Mouse (Mus musculus): ENCODE results near the gene Naaa. TPM values are rescaled to one million over a fixed set of nuclear protein-coding genes. Genes with fewer than 3 reads are reported as not detected.

Naaa gene
- total RNA-seq, 2 experiments from 2014 or later: 6.1 to 7.0 TPM

DNA sequence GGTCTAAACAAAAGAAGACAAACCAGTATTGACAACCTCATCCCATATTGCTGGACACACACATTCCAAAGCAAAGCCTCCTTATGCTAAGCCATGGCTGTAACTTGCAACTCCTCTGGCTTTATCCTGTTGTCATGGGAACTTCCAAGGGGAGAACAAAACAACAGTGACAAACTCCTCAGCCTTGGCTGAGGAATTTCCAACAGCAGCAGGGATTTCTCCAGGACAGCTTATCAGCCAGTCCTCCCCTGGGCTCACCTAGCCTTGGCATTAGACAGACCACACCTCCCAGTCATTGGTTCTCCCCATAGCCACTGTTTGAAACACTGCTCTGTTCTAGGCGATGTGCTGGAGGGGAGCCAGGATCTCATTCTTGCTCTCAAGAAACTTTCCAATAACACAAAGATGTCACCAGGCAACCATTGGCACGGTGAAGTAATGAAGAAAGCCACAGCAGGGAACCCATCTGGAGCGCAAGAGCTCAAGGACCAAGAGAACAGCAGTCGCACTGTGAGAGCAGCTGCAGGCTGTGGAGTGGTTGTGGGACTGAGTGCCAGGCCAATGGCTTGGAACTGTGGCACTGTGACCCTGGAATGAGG, 14.1 kb downstream of the Naaa start:
- DNase-seq (ENCODE audit: low spot score): peak; percentile 30

DNA sequence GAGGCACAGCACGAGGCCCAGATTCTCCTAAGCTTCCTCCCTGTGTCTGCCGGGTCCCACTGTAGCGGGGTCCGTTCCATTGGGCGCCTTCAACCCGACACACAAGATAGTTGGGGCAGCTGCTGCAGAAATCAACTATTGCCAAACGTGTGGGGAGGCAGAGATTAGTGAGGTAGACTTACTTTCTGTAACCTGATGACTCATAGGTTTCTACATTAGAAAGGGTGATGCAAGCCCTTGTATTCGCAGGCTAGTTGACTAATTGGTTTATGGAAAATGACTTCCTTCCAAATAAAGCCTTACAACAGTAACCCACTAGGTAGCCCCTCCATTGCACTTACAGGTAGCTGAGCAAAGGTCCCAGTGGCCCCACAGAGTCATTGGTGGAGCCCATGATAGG, 15.3 kb downstream of the Naaa start:
- DNase-seq (ENCODE audit: low spot score): no peak

DNA sequence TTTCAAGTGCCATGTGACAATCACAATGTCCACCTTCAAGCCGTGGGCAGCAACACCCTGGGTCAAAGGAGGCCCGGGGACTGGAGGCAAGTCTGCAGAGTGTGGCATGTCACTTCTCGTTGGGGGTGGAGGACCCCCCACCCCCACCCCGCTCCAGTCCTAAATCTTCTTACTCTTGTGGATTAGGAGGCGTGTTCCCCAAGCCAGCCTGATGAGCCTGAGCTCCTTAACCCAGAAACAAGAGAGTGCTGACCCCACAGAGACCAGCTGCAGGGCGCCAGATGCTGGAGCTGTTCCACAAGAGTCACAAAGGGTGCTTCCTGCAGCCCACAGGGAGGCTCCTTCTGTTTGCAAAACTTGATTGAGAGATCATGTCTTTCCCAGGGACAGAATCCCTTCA, 21.8 kb downstream of the Naaa start, which contains the start of gene Ppef2:
Ppef2 (minus strand) TSS at position 61 of the 400 bp plus-strand sequence.
- no peak for DNase-seq (ENCODE audit: low spot score)

DNA sequence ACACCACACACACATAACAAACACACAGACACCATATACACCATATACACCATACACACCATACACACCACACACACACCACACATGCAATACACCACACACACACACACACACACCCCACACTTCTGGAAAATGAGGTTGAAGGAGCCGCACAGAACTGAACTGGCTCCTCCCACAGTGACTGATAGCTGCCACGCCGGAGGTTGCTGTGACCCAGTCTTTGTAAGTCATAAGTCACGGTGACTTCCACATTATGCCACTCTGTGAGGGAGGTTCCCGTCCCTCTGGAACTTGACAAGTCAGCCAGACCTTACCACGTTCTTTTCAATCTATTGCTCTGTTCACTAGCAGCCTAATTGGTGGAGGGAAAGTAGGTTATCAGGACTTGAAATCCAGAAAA, 23.5 kb downstream of the Naaa start:
- no peak for DNase-seq (ENCODE audit: low spot score)

DNA sequence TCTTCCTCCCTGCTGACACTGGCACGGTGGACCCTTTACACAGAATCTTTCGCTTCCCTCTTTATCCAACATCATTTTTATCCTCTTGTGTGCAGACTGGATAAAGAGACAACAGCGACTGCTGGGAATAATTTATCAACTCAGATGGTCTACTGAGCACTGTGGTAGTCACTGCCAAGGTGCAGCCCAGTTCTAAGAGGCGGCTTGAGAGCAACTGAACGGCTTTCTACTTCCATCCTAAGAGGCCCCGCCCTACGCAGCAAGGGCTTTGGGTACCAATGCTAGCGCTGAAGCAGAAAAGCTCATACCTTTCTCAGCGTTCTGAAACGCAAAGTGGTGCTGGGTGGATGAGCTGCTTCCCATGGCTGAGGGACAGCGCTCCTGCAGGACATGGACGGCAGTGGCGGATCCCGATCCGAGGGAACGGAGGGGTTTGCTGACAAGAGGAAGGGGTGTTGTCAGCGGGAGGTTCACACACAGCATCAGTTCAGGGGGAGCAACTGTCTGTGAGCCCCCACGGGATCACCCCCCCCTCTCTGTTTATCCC, 25.1 kb downstream of the Naaa start:
- DNase-seq (ENCODE audit: low spot score): no peak

DNA sequence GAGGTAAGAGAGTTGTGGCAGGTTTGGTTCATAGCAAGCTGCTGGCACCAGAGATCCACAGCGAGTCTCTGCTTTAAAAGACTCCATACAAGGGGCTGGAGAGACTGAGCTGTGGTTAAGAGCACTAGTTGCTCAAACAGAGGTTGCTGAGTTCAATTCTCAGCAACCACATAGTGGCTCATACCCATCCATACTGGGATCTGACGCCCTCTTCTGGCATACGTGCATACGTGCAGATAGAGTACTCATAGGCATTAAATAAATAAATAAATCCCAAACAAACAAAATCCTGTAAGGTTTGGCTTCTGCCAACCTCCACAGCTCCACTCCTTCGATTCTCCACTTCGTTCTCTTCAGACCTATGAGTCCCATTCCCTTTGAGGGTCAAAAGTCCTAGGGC, 25.9 kb downstream of the Naaa start:
- DNase-seq (ENCODE audit: low spot score): no peak

DNA sequence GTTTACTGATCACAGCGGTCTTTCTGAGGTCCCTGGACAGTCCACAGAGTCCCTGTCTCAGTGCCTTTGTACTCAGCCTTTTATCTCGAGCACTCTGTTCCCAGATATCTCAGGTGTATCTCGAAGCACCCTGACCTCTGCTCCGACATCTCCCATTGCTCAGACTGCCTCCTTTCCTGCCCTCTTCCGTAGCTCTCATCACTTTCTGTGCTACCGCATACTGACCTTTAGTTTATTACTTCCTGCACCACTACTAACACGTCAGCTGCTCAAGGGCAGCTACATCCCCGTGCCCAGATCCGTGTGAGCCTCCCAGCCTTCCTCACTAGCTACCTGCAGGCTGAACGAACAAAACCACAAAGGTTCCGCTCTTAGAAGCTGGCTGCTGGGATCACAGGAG, 29.4 kb downstream of the Naaa start:
- no peak for DNase-seq (ENCODE audit: low spot score)

DNA sequence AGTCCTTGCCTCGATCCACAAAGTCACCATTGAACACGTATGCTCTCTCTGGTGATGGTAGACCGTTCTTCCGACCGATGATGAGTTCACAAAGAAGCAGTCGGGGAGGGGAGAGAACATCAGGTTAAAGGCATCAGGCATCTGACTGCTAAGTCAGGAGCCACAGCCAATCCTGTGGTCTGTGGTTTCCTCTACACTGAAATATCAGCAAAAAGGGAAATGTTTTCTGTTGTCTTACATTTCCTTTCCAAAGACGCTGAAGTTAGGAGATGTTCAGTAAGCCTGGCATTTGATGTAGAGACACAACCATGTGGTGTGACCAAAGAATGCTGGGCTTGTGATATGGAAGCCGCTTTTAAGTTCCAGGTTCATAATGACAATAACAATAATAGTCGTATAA, 32.5 kb downstream of the Naaa start:
- DNase-seq (ENCODE audit: low spot score): no peak

DNA sequence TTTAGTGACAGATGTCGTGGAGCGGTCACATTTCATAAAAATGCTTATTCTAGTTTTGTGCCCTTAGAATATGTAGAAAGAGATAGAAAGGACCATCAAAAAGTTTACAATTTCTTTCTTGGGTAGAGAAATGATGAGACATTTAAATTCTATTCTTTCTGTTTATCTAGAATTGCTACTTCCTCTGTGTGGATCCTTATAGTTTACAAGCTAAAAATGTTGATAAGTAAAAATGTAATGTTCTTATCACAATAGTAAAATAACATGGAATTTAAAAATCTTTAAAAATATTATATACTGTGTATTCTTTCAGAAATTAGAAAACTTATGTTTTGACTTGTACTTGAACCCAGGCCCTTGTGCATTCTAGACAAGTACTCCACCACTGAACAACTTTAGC, 33.1 kb downstream of the Naaa start:
- no peak for DNase-seq (ENCODE audit: low spot score)

DNA sequence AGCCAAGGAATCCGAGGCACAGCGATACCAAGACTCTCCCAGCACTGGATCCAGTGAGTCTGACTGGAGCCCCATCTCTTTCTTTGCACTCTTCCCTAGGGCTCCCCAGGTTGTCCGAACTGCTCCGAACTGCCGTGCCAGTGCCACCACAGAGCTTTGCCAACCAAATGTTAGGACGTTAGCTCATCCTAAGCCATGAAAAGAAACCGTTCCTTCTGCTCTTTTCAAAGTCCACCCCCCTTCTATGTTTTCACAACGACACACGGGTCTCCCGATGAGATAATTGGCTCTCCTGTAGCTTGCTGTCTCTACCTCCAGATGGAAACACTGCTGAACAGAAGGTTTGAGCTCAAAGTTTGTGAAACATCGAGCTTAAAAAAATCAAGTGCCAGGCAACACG, 37.2 kb downstream of the Naaa start:
- DNase-seq (ENCODE audit: low spot score): no peak

DNA sequence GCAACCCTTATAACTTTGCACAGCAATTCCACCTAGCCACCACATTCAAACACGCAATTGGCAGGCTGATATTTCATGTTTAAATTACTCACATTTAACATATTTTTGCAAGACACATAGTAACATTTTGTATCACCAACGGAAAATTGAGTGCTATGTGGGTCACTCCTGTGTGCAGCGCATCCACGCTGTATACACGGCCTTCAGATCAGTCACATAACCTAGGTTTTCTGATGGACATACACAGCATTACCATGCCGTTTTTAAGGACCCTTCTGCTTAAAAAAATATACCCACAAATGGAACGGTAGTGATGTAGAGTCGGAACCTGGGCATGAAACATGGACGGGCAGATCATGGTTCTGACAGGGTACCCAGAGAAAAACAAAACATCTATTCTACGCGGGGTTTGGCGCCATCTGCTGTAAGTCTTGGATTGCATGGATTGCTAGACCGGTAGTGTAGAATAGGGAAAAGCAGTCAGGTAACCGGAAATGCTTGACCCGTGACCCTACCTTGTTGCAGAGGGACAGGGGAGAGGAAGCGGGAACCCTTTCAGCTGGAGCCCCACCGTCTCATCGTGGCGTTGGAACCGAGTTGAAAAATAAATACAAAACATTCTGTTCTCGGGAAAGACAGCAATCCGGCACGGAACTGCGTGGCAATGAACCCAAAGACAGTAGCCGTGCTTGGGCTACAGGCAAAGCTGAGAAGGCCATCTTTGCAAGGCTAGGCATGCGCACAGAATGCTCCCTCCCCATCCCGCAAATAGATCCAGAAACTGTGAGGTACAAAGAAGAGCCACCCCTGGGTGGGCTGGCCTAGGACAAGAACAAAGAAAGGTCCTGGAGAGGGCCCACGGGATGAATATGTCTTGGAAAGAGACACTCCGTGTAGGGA, 38.4 kb downstream of the Naaa start:
- DNase-seq (ENCODE audit: low spot score): peak; percentile 63

DNA sequence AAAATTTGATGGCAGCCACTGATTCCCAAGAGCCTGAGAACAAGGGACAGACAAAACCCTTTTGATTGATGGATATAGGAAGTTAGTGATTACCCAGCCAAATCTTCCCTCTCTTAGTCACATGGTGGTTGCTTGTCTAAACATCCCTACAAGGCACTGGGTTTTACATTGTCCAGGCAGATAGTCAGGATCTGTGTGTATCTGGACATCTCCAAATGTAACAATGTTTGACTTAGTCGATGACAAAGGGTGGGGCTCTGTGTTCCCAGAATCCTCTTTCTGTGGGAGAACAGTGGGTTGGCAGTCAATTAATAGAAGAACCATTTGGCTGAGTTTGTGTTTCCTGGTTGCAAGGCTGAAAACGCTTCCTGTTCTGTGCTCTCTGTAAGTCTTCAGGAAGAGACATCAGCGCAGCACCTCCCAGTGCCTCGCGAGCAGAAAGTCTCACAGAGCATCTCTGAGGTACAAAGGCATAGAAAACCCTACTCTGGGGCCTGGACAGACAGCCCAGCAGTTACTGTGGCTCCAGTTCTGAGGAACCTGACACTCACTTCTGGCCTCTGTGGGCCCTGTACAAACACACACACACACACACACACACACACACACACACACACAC, 42.9 kb downstream of the Naaa start:
- DNase-seq (ENCODE audit: low spot score): no peak

DNA sequence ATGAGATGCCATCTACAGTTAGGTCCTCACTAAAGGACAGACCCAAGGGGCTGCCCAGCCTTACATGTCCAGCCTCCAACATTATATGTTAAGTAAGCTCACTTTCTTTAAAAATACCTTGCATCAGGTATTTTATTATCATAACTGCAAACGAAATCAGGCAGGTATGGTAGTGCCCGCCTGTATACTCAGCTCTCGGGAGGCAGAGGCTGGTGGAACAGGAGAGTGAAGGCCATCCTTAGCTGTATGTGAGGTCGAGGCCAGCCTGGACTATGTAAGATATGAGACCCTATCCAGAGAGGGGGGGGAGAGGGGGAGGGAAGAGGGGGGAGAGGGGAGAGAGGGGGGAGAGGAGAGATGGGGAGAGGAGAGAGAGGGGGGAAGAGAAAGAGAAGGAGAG, 44.6 kb downstream of the Naaa start:
- no peak for DNase-seq (ENCODE audit: low spot score)

DNA sequence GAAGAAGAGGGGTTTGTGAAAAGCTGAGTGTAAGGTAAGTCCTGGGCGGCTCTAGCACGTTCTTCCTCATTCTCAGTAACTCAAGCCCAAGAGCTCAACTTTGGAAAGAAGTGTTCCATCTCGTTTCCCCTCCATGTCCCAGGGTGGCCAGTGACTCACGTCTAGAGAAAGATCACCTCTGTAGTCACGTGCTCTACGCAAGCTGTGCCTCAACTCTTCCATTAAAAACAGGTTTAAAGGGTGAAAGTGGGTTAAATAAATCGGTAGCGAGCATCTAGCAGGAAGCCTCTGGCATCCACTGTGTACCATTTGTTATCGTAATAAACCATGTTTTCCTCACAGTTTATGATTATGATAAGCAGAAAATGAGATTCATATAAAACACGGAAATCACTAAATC, 46.1 kb downstream of the Naaa start:
- no peak for DNase-seq (ENCODE audit: low spot score)

DNA sequence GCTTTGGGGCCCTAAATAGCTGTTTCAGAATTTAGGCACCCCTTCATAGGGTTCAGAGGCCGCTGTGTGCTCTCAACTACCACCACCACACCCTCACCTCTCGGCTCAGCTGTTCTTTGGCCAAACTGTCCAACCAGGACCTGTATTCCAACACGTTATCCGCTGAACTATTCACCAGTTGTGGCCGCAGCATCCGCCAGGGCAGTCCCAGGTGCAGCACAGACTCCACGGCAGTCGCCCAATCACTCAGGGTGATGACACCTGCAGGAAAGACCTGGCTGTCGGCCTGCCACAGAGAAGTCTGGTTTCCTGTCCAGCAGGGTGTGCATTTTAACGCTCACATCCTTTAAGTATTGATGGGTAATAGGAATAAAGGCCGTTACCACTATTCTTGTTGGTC, 47.7 kb downstream of the Naaa start:
- DNase-seq (ENCODE audit: low spot score): no peak

DNA sequence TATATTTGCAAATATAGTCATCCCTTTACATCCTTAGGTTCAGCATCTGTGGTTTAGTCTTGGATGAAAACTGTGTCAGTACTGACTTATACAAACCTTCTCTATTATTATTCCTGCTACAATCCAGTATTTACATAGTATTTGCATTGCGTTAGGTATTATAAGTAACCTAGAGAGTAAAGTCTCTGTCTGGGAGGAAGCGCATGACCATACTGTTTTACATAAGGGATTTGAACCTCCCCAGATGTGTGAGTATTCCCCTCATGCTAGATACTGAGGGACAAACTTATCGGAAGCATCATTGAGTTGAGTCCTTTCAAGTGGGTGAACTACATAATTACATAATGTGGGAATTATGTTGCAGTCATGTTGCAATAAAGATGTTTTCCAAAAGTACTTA, 48.5 kb downstream of the Naaa start:
- no peak for DNase-seq (ENCODE audit: low spot score)

DNA sequence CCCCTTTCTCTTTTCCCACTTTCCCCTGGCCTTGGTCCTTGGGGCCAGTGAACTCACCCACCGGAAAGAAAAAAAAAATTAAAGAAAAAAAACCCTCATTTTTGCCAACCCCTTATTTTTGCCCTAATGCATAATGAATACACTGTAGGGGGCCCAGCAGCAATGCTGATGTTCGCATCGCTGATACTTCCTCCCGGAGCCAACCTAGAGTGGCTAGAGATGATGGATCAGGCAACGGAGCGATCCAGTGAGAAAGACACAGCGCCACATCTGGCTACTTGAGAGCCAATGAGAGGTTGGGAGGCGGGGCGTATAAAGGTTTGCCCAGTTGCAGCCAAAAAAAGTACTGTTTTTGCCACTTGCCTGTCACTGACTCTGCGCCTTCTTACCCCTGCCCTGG, 49.2 kb downstream of the Naaa start:
- DNase-seq (ENCODE audit: low spot score): no peak

DNA sequence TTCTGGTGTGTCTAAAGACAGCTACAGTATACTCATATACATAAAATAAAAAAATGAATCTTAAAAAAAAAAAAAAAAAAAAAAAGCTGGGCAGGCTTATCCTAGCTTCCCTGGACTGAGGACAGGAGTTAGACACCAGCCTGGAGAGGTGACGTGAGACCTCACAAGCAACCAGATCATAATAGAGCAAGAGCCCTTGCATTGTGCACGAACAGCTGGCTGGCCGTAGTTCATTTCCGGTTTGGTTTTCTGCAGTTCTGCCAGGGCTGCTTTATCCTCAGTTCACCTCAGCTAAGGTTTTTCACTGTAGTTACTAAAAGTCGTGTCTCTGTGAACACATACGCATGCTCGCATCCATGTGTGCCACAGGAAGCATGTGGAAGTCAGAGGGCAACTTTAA, 50.2 kb downstream of the Naaa start:
- DNase-seq (ENCODE audit: low spot score): no peak

DNA sequence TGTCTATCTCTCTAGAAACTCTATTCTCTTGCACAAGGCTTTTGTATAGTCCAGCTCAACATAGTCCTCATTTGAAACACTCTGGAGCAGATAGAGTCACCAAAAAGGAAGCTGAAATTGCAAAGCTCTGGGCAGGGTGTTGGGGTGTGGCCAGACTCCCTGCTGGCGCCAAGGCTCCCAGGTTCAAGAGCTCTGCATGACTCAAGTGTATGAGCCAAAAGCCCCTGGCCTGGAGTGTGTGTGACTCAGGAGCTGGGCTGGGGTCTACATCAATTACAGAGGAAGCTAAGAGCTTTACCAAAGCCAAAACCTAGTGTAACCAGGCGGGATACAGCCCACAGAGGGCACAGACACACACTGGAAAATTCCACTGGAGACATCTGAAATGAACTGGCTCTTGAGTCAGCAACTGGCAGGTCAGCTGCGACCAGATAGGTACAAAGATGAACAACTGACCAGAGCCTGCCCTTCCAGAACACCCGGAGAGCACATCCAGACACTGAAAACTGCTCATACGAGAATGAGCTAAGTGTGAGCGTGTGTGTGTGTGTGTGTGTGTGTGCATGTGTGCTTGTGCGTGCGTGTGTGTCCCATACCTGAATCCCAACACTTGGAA, 57.6 kb downstream of the Naaa start:
- no peak for DNase-seq (ENCODE audit: low spot score)

DNA sequence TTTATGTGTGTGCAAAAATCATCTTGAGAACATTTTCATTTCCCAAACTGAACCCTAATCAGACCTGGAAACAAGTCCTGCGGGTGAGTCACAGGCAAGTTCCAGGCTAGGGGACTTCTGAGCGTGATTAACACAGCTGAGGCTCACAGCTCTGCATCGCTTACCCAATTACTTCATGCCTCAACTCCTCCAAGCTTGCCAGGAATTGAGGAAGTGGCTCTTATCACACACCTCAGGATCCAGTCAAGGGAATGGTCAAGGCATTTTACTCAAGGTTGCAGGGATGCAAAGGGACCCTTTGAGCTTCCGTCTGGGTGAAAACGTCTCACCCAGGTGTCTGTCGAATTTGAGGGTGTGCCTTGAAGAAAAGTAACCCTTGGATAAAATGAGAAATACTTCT, 58.1 kb downstream of the Naaa start:
- no peak for DNase-seq (ENCODE audit: low spot score)

DNA sequence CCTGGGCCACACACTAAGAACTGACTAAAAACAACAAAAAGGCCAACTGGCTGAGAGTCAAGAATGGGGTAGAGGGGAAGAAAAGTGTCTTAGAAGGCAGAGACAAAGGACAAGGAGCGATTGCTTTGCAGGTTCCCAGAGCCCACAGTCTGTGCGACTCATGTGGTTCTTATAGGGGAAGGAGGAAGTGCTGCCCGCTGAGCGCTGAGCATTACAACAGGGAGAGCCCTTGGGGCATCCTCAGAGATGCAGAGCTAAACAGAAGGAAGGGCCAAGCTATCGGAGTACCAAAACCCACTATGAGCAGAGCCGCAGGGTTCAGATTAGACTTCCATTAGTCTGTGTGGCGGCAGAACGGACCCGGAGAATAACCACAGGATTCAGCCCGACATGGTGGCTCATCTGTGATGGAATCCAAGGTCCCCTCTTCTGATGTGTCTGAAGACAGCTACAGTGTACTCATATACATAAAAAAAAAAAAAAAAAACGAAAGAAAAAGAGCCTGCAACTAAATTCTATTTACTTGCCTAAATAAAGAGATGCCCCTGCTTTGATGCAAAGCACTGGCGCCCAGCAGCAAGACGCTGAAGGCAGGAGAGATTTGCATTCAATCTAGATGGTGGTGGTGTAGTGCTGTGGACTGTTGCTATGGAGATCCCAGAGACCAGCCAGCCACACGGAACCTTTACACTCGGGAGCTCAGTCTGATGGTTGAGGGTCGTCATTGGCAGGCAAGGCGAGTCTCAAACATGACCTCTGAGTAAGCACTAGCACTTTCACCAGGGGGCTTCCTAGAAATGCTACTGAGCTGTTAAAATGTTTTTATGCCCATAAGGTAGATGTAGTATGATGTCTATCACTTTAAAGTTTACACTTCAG, 58.8 kb downstream of the Naaa start:
- no peak for DNase-seq (ENCODE audit: low spot score)
